Mouse (Mus musculus) thymus, postnatal 0 days (tissue): ENCODE data around the gene Kcnj4. TPM values are rescaled to one million over a fixed set of nuclear protein-coding genes. Genes with fewer than 3 reads are reported as not detected.

Experiments used
- DNase-seq: peaks from one replicate; pipeline ENCODE4 v3.0.0-alpha.2; 2015; ENCODE audit warnings: low spot score
- polyA plus RNA-seq: library from polyadenylated mRNA; unstranded; fragments of >200 nt; fragmentation: Nextera tagmentation; extraction: Ambion mirVana; gene quantifications from 2 replicates; pipeline ENCODE4 v1.2.1, GENCODE M21; 2015

Gene Kcnj4
- not detected in 2 replicates for polyA plus RNA-seq

- no peak for DNase-seq
Measured at GRCm38 (mm10) chr15:79504707-79505452, at the start of gene Kcnj4. Gene Kcnj4 (minus strand): TSS chr15:79505241.

GRCm38 (mm10) chr15:79552566-79552965 lies 47.5 kb upstream of the Kcnj4 start:
- DNase-seq, result no peak

DNA sequence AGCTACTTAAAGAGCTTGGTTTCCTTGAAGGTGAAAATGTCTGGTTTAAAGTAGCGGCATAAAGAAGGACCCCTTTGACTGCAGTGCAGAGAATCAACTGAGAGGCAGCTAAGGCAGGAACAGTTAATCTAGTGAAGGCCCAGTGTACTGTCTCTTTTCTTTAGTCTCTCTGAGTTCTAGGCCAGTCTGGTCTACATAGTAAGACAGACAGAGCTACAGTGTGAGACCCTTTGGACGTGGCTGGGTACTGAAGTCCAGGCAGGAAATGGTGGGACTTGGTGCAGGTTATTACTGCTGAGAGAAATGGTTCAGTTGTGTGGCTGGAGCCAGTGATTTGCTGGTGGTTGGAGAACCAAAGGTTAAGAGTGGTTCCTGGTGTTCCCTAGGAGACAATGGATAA lies 43.2 kb upstream of the Kcnj4 start:
- no peak for DNase-seq

DNA sequence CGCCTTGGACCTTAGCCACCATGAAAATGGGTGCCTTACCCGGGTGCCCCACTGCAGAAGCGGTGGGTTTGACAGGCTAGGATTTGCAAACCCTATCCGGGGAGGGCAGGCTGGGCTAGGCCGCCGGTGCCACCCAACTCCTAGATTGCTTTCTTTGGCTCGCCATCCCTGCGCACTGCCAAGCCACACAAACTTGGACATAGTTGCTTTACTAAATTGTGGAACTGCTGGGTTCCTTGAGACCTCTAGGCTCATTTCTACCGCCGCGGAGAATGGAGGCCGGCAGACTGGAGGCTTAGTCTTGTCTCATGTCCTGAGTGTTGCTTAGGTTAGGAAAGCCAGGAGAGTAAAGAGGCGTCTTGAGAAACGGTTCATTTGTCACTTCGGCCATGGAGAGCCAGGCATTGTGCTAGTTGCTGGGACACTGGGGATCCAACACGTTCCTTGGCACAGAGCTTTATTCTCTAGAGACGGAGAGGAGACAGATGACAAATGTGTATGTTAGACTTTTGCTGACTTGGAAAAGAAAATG lies 42.3 kb upstream of the Kcnj4 start:
- DNase-seq, result peak; percentile 7

DNA sequence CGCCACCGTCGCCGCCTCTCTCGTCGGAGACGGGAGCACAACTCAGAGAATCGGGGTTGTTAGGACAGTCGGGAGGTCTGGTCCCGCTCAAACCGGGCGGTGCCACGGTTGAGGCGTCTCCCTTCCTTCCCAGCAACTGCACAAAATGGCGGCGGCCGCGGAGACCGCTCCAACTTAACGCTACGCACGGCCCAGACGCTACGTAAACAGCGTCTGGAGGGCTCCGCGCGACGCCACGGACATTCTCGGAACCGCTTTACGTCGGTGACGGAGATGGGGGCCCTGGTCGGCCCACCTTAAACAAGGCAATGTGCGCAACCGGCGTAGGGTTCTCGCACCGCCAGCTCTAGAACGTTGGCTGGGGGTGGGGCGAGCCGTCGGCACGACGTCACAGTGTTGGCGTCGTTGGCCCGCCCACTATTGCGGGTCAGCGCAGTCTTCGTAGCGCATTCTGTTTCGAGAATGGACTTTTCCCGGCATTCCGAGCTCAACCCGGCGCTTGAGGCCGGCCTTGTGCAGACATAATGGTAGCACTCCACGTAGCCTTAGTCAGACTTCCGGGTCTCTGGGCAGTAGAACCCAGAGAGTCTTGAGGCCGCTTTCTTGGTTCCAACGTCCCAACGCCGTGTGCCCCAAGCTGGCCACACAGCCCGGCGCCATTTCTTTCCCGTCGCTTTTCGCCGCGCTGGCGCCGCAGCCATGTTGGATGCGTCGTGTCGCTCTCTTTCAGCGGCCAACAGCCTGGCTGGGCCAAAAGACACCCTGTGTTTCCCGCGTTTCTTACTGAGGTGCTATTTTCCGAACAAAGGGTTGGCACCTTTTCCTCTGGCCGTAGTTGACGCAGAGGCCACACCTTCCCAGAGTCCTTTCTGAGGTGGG lies 41.6 kb upstream of the Kcnj4 start, which contains the start of gene Ddx17:
Gene Ddx17, minus strand, starts transcription at position 332 of the 879 bp plus-strand sequence.
- DNase-seq, result peak; percentile 98

- peak; percentile 61 for DNase-seq
Measured at GRCm38 (mm10) chr15:79545921-79546399, 40.9 kb upstream of the Kcnj4 start.

GRCm38 (mm10) chr15:79545496-79545895 lies 40.5 kb upstream of the Kcnj4 start:
- DNase-seq, result peak; percentile 7

DNA sequence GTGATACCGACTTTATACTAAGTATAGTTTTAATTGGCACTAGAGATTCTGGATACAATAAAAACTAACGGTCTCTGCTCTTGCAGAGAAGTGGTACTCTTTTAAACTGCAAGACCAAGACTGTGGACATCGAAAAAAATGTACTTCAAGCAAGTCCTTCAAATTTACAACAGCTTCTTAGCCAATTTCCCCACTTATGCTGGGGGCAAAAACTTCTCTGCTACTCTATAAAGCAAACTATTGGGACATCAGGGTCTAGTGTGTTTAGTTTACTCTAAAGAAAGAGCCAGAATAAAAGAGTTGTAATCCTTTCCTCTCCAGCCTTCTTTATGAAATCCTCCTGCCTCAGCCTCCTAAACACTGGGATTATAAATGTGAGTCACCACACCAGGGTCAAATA lies 38.9 kb upstream of the Kcnj4 start:
- DNase-seq, result no peak

DNA sequence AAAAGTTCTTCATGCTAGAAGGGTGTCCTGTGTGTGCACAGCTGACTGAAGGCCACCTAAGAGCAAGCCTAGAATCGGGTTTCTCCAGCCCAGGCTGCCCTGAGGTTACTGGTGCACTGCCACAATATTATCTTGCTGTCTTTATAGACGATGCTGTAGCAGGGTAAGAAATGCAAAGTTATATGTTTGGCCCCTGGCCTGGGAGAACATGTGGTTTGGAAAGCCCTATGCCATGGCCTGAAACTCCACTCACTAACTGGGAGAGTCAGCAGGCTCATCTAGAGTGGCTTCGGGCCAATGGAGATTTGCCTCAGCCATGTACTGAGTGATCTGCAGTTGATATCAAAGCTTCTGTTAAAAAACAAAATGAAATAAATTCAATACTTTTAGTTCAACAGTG lies 28.8 kb upstream of the Kcnj4 start:
- no peak for DNase-seq

- DNase-seq, result no peak
Measured at GRCm38 (mm10) chr15:79529935-79530334, 24.9 kb upstream of the Kcnj4 start.

GRCm38 (mm10) chr15:79527991-79528639 lies 23.1 kb upstream of the Kcnj4 start:
- DNase-seq, result no peak

DNA sequence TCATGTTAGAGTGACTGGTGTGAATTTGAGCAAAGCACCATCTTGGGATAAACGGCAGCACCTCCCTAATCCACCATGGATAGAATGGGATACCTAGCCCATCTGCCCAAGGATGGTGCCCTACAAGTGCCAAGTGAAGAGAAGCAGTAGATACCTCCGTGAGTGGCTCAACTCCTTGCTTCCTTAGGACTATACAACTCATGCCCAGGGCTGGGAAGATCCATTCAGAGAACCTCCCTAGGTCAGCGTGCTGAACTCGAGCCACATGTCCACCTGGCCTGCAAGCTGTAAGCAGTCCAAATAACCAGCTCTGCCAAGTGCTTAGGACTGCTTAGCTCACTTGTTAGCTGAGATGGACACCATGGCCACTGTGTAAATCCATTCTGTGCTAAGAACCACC lies 22.2 kb upstream of the Kcnj4 start:
- DNase-seq, result no peak

- no peak for DNase-seq
Measured at GRCm38 (mm10) chr15:79525979-79526768, 21.1 kb upstream of the Kcnj4 start.

- no peak for DNase-seq
Measured at GRCm38 (mm10) chr15:79525564-79525963, 20.5 kb upstream of the Kcnj4 start.

DNA sequence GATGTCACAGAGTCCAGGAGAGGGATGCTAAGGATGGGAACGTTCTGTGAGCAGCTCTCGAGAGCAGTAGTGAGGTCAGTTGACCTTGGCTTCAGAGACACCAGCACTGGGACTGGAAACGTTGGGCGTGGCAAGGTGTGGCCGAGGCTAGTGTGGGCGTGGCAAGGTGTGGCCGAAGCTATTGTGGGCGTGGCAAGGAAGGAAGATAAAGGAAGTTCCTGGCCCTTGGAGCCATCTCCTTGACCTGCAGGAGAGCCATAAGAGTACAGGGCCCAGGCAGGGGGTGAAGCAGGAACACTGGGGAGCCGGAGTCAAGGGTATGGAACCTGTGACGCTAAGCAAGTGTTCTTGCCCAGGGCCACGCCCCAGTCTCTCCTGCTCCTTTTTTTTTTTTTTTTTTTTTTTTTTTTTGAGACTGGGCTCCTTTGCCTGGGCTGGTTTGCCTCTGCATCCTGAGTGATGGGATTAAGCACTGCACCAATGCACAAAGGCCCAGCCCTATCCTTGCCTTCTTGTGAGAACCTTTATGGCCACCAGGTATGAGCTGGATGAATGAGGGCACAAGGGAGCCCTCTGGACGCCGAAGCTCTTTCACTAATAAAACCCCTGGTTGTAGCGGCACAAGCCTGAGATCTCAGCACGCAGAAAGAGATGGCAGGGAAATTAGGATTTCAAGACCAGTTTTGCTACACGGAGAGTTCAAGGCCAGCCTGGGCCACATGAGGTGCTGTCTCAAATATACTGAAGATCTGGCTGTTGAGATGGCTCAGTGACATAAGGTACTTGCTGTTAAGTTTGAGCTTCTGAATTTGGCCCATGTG lies 14.6 kb upstream of the Kcnj4 start:
- DNase-seq, result no peak

DNA sequence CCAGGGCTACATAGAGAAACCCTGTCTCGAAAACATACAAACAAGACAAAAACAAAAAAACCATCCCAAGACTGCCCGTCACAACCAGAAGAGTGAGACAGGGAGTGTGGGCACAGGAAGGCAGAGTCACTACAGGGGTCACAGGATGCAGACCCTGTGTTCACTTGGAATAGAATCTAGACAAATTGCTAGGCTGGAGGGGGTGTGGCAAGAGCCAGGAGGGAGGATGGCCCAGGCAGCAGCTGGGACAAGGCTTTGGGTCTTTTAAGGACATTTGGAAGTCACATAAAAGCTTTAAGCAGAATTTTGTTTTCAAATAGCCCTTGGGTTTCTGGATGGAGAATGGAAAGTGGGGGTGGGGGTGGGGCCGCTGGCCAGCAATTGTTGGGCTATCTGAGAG lies 13.5 kb upstream of the Kcnj4 start:
- no peak for DNase-seq

- DNase-seq, result no peak
Measured at GRCm38 (mm10) chr15:79517710-79518109, 12.7 kb upstream of the Kcnj4 start.

DNA sequence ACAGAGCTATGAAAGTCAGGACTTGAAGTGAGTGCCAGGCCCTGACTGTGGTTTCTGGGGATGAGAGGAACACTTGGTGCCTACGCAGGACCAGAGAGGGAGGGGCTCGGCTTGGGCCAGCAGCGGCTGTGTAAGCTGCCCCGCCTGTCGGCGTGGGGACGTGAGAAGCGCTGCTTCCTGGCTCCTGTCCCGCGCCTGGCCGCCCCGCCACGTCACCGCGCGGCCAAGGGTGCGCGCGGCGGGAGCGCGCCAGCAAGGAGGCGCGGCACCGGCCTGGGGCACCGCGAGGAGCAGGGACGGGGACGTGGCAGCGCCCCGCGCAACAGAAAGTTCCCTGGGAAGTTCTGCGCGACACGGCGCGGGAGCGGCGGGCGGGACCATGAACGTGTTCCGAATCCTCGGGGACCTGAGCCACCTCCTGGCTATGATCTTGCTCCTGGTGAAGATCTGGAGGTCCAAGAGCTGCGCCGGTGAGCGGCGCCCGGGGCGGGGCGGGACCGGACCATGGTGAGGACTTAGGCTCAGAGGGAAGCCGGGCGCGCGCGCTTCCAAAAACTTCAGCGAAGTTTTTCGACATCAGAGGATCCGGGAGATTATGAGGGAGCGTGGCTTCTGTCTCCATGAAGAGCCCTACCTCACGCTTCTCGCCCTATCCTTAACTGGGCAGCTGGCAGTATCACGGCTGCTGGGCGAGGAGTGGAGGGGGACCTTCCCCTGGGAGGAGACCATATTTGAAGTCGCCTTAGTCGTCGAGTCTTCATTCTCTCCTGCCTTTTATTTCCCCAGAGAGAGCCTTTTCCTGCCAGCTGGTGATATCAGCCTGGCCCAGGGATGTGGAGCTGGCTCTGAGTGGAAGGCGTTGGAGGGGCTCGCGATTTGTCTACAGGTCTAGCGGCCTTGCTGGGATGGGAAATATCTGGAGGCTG lies 11.4 kb upstream of the Kcnj4 start, which contains the start of gene Kdelr3:
Gene Kdelr3, plus strand, starts transcription at position 241 of the 926 bp plus-strand sequence.
- peak; percentile 43 for DNase-seq
